Mouse (Mus musculus): ENCODE measurements around the gene Phc1. TPM values are rescaled to one million over a fixed set of nuclear protein-coding genes. Genes with fewer than 3 reads are reported as not detected.
A peak's percentile ranks its signal among the peaks of the same experiment; 100 is the strongest.

Gene Phc1
- total RNA-seq, 2 experiments from 2014 or later, result 4.5 to 6.9 TPM

GRCm38 (mm10) chr6:122298223-122298609 is 42.1 kb downstream of the Phc1 start:
- ATAC-seq (replicated peaks; ENCODE audit: poor library complexity, severe bottlenecking), result no peak

- ATAC-seq (replicated peaks; ENCODE audit: poor library complexity, severe bottlenecking), result peak; percentile 74
Measured at GRCm38 (mm10) chr6:122297279-122298222, 42.8 kb downstream of the Phc1 start.

- ATAC-seq (replicated peaks; ENCODE audit: poor library complexity, severe bottlenecking), result no peak
Measured at GRCm38 (mm10) chr6:122296918-122297278, 43.5 kb downstream of the Phc1 start.

- no peak for ATAC-seq (replicated peaks; ENCODE audit: poor library complexity, severe bottlenecking)
Measured at GRCm38 (mm10) chr6:122295242-122295641, 45.1 kb downstream of the Phc1 start.

GRCm38 (mm10) chr6:122294290-122294689 is 46.1 kb downstream of the Phc1 start:
- ATAC-seq (replicated peaks; ENCODE audit: poor library complexity, severe bottlenecking), result no peak

GRCm38 (mm10) chr6:122293796-122294195 is 46.6 kb downstream of the Phc1 start:
- ATAC-seq (replicated peaks; ENCODE audit: poor library complexity, severe bottlenecking), result no peak

GRCm38 (mm10) chr6:122293121-122293520 is 47.2 kb downstream of the Phc1 start:
- no peak for ATAC-seq (replicated peaks; ENCODE audit: poor library complexity, severe bottlenecking)

DNA sequence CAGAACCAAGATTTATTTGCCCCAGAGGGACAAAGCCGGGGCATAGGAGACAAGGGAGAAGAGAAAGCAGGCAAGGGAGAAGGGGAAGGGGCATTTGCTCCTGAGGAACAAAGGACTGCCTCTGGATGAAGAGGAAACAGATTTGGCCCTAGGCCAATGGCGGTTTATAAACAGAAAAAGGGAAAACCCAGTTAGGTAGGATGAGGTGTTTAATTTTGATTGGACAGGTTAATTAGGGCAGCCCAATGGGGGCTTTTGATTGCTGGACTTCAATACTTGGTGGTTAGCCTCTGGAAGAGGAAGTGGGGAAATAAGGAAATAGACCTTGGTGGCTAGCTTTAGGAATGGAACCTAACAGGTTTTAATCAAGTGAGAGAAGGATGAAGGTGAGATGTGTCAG is 48.2 kb downstream of the Phc1 start:
- ATAC-seq (replicated peaks; ENCODE audit: poor library complexity, severe bottlenecking), result peak; percentile 83

DNA sequence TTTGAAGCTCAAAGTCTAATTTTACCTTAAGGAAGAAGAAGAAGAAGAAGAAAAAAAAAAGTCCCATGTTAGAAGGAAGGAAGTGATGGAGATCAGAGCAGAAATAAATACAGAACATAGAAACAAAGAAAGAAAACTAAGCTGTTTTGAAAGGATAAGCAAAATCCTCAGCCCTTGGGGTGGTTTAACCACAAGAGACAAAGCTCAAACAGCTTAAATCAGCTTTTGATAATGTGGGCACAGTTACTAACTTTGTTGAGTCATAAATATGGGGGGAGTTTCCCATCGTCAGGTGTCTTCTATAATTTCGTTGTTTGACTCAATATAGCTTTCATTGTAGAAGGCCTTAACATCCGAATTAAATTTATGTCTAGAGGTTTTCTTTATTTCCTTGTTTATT is 48.6 kb downstream of the Phc1 start:
- 0 out of 2 replicates have a peak, but pooled peaks have one; percentile 25 for ATAC-seq (replicated peaks; ENCODE audit: poor library complexity, severe bottlenecking)

- ATAC-seq (replicated peaks; ENCODE audit: poor library complexity, severe bottlenecking), result no peak
Measured at GRCm38 (mm10) chr6:122291264-122291663, 49.1 kb downstream of the Phc1 start.

DNA sequence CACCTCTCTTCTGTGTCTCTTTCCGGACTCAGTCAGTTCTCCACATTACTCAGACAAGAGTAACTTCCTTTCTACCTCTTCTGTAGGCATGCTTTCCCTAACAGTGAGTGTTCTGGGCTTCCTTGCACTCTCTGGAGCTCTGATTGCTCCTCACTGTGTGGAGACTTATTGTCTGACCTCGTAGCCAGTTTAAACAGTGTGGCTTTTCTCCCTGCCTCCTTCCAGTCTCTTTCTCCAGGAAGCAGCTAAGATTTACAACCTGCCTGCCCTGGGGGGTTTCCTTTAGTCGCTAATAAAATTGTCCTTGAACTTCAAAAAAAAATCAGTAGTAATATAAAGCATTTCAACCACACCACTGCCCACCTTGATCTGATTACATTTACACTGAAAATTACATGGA is 50.1 kb downstream of the Phc1 start:
- no peak for ATAC-seq (replicated peaks; ENCODE audit: poor library complexity, severe bottlenecking)

- ATAC-seq (replicated peaks; ENCODE audit: poor library complexity, severe bottlenecking), result no peak
Measured at GRCm38 (mm10) chr6:122289313-122289712, 51.0 kb downstream of the Phc1 start.

- 0 out of 2 replicates have a peak, but pooled peaks have one; percentile 27 for ATAC-seq (replicated peaks; ENCODE audit: poor library complexity, severe bottlenecking)
Measured at GRCm38 (mm10) chr6:122288263-122288662, 52.1 kb downstream of the Phc1 start.

- no peak for ATAC-seq (replicated peaks; ENCODE audit: poor library complexity, severe bottlenecking)
Measured at GRCm38 (mm10) chr6:122284823-122285222, 55.5 kb downstream of the Phc1 start.

DNA sequence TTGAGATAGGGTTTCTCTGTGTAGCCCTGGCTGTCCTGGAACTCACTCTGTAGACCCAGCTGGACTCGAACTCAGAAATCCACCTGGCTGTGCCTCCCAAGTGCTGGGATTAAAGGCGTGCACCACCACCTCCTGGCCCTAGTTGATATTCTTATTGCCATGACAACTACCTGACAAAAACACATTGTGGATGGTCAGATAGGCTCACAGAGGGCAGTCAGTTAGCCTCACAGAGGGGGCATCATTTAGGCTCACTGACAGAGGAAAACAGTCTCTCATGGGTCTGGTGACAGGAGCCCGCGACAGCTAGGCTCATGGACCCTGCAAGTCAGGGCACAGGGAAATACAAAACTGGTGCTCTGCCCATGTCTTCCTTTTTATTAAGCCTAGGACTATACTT is 56.1 kb downstream of the Phc1 start:
- ATAC-seq (replicated peaks; ENCODE audit: poor library complexity, severe bottlenecking), result no peak

DNA sequence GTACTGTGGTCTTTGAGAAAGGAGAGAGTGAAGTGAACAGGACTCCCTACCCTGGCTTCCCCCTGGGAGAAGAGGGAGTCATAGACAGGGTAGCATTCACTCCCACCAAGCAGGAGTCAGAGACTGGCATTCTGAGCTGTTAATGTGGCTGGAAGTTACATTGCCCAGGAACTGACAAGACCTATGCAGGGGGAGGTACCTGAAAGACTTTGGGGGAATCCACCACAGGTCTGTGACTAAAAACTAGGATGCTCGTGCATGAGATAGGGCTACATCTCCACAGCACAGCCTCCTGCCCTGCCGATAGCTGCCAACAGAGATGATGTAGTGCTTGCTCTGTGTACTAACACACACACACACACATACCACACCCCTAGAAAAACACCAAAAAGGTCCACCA is 56.9 kb downstream of the Phc1 start:
- ATAC-seq (replicated peaks; ENCODE audit: poor library complexity, severe bottlenecking), result no peak

DNA sequence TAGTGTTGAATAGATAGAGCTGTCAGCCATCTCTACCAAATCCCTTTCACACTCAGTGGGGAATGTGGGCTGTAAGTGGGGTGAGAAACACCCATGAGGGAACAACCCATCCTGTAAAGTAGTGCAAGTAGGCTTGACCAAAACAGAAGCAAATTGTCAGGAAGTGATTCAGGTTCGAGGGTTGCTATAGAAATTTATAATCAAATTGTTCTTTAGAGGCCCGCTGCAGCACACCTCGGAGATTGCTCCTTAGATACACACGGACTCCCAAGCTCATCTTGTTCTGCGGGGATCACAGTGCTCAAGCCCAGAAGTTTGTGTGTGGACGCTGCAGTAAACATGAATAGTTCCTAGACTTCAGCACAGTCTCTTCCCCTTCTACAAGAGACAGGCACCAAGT is 57.6 kb downstream of the Phc1 start, which contains the start of gene Klrg1:
Gene Klrg1 (minus strand): TSS at position 101 of the 400 bp plus-strand sequence.
- no peak for ATAC-seq (replicated peaks; ENCODE audit: poor library complexity, severe bottlenecking)

GRCm38 (mm10) chr6:122276565-122276964 is 63.8 kb downstream of the Phc1 start:
- no peak for ATAC-seq (replicated peaks; ENCODE audit: poor library complexity, severe bottlenecking)

DNA sequence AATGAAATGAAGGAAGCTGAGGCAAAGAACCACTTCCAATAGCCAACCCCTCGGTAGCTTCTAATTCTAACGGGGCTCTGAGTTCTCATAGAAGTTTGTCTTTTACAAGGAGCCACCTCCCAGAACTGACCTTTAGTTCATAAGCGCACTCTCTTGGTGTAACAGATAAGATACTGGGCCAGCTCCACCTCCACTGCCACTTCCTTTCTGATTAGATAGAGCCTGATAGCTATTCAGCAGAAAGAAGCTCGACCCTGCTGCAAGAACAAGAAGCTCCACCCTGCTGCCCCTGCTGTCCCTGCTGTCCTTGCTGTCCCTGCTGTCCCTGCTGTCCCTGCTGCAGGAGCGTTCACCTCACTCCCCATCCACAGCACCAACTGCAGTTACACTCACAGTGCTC is 65.8 kb downstream of the Phc1 start:
- ATAC-seq (replicated peaks; ENCODE audit: poor library complexity, severe bottlenecking), result no peak

DNA sequence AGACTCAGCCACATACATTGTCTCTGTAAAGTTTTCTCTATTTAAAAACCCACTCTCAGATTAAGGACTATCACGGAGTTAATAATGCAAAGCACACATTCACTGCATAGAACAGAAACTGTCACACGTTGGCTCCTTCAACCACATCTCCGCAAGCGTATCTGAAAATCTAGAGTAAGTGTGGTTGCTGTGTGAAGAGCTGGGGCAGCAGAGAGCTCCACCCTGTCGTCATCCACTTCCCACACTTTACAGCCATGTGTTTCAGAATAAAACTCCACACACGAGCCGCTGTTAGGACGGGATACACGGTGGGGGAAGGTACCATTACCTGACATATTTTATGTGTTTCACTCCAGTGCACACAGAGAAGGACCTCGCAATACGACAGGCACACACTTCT is 70.2 kb downstream of the Phc1 start:
- no peak for ATAC-seq (replicated peaks; ENCODE audit: poor library complexity, severe bottlenecking)

DNA sequence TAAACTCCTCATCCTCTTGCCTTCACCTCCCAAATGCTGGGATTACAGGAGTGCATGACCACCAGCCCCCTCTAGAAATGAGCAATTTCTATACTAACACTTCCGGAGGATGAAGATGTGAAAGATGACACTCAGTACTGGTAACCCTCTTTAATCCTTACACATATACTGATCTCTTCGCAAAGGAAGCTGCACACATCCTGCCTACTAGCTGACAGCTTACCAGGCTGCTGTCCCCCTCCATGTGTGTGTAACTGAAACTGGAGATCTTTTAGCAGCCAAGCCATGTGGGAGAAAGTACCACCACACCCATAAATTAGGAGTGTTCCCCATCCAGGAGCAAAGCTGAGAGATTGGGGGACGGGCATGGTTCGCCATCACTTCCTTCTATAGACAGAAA is 71.2 kb downstream of the Phc1 start:
- no peak for ATAC-seq (replicated peaks; ENCODE audit: poor library complexity, severe bottlenecking)

GRCm38 (mm10) chr6:122268561-122268960 is 71.8 kb downstream of the Phc1 start:
- no peak for ATAC-seq (replicated peaks; ENCODE audit: poor library complexity, severe bottlenecking)
